Mouse (Mus musculus): ENCODE measurements around the gene Stox2. TPM values are rescaled to one million over a fixed set of nuclear protein-coding genes. Genes with fewer than 3 reads are reported as not detected.

Stox2 gene
- polyA plus RNA-seq, 1 experiment from 2014 or later: 2.6 TPM

DNA sequence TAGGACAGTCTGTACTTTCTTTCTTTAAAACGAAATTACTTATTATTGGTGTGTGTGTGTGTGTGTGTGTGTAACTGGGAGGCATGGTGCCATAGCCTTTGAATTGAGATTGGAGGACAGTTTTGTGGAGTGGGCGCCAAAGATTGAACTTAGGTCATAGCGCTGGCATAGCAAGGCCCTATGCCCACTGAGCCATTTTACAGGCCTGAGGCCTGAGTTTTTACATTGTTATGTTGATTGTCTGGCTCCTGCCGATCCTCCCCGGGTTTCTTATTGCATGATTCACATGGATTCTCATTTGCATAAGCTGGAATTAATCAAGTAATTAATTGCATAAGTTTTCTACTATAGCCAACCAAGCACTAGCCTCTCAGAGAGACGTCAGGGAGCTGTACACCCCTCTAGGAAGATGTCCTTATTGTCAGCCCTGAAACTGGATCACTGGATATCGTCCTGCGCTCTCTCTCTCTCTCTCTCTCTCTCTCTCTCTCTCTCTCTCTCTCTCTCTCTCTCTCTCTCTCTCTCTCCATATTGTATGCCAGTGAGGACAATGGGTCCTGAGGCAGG lies 90.7 kb downstream of the Stox2 start:
- H3K36me3 ChIP-seq (ENCODE audit: control insufficient read depth, insufficient read depth, low read length): no peaks in the 10 kb centered on the region
- H3K9me3 ChIP-seq (ENCODE audit: control insufficient read depth, low read length): no peaks in the 10 kb centered on the region
- H3K9ac ChIP-seq (ENCODE audit: low read depth, low read length): no peak overlapping the region
- 75% methylated on average over 8 of the region's 8 CpGs for WGBS
- H3K27me3 ChIP-seq (replicated peaks; ENCODE audit: control insufficient read depth, insufficient read depth, low read length): no peaks in the 10 kb centered on the region
- H3K27ac ChIP-seq (ENCODE audit: low read depth, low read length): no peak overlapping the region
- no peak overlapping the region for H3K4me2 ChIP-seq
- no peaks in the 10 kb centered on the region; the same call in 1 of the 2 replicates for H3K4me1 ChIP-seq (replicated peaks; ENCODE audit: control insufficient read depth, insufficient read depth, low read length)
- H3K4me3 ChIP-seq (ENCODE audit: low read depth, low read length): no peak overlapping the region
- ATAC-seq (replicated peaks; ENCODE audit: low FRiP score) (no peak), DNase-seq (ENCODE audit: low spot score) (no peak)

DNA sequence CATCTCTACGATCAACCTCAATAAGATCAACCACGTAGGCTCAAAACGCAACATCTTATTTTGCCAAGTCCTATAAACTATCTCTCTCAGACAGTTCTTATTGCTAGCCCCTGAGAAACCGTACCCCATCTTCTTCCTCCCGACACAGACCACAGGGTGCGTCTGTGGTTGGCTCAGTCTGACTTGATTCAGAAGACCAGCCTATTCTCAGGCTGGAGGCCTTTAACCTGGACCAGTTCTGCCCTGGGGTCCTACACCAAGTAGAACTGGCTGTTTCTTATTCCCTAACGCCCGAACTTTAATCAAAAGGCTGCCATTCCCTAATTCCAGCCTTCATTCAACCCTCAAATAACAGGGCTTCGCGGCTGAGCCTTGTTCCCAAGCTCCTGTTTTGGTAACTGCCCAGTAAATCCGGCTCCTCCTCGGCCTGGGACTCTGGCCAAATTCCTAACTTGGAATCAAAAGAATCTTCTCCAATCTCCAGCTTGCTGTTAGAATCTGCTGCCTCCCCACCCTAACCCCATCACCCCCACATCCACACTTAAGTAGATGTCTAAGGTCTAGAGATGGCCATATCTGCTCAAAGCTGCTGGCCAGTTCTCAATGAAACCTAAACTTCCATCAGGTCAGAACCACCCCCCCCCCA lies 91.5 kb downstream of the Stox2 start:
- DNase-seq (ENCODE audit: low spot score): no peak
- H3K27me3 ChIP-seq (replicated peaks; ENCODE audit: control insufficient read depth, insufficient read depth, low read length): no peaks in the 10 kb centered on the region
- no peak overlapping the region for H3K4me3 ChIP-seq (ENCODE audit: low read depth, low read length)
- H3K9me3 ChIP-seq (ENCODE audit: control insufficient read depth, low read length): no peaks in the 10 kb centered on the region
- no peaks in the 10 kb centered on the region for H3K36me3 ChIP-seq (ENCODE audit: control insufficient read depth, insufficient read depth, low read length)
- H3K27ac ChIP-seq (ENCODE audit: low read depth, low read length): no peak overlapping the region
- H3K4me2 ChIP-seq: no peak overlapping the region
- no peak overlapping the region for H3K9ac ChIP-seq (ENCODE audit: low read depth, low read length)
- H3K4me1 ChIP-seq (replicated peaks; ENCODE audit: control insufficient read depth, insufficient read depth, low read length): no peaks in the 10 kb centered on the region; the same call in 1 of the 2 replicates
- ATAC-seq (replicated peaks; ENCODE audit: low FRiP score): no peak
- WGBS: 80% methylated on average over 12 of the region's 12 CpGs

DNA sequence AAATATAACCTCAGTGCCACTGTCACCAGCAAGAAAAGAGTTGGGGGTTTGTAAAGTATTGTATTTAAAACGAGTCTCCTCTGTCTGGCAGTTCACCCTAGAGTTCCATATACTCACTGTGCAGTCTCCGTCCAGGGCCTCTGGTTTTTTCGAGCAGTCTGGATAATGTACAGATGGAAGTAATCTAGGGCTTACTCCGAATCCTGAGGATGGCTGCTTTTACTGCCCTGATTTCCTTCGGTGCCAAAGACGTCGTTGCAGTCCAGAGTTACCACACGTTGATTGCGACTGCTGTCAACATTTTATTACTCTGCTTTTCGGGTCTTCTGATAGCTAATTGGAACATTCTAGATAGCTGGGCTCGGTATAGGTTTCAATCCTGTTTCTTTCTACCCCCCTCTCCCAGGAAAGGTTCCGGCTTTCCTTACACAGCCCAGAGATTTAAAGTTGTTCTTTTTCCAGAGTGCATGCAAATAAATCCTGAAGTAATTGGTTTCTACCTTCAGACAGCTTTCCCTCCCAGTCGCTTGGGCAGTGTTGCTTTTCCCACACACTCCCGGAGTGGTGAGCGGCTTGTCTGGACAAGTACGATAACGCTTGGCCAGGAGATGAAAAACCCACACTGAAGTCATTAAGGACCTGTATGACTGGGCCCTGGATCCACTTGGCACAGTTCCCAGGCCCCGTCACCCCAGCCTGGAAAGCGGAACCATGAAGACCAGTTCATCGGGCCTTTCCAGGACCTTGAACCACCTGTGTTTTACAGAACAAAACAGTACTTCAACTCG lies 94.1 kb downstream of the Stox2 start:
- WGBS: 64% methylated on average over 21 of the region's 21 CpGs
- H3K4me3 ChIP-seq (ENCODE audit: low read depth, low read length): no peak overlapping the region
- H3K4me1 ChIP-seq (replicated peaks; ENCODE audit: control insufficient read depth, insufficient read depth, low read length): no peaks in the 10 kb centered on the region; the same call in 1 of the 2 replicates
- no peak overlapping the region for H3K9ac ChIP-seq (ENCODE audit: low read depth, low read length)
- H3K27ac ChIP-seq (ENCODE audit: low read depth, low read length): no peak overlapping the region
- H3K27me3 ChIP-seq (replicated peaks; ENCODE audit: control insufficient read depth, insufficient read depth, low read length): no peaks in the 10 kb centered on the region
- no peak overlapping the region for H3K4me2 ChIP-seq
- H3K9me3 ChIP-seq (ENCODE audit: control insufficient read depth, low read length): no peaks in the 10 kb centered on the region
- DNase-seq (ENCODE audit: low spot score) (no peak), ATAC-seq (replicated peaks; ENCODE audit: low FRiP score) (no peak)
- no peaks in the 10 kb centered on the region for H3K36me3 ChIP-seq (ENCODE audit: control insufficient read depth, insufficient read depth, low read length)

DNA sequence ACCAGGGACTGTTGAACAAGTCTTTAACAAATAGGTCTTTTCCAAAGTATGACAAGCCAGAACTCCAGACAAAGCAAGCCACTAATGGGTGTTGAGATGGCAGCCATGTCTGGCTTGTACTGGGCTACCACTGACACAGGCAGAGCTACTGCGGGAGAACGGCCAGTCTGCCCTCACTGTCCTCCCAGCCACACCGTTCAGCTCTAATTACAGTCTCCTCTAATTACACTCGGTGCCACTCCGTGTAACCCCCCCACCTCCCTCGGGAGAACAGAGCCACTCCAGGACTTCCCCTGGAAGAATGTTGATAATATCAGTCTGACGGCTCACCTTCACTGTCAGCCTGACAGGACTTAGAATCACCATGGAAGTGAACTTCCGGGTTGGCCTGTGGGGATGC lies 97.1 kb downstream of the Stox2 start:
- no peak overlapping the region for H3K9ac ChIP-seq (ENCODE audit: low read depth, low read length)

DNA sequence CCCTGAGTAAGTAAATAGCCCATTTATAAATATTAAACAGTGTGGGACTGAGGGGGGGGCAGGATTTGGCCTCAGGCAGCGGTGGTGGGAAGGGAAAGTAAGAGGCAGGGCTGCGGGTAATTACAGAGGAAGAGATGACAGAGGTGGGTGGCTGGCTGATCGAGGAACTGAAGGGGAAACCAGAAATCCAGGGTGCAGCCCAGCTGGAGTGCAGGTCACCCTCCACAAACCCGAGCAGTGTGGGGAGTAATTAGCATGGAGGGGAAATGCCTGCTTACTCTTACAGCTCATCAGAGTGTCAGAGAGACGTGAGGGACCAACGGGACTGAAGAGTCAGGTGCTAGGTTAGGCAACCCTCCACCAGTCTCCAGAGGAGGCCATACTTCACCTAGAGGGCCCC lies 98.4 kb downstream of the Stox2 start:
- Histone ChIP-seq H3K4me2 (no peak overlapping the region), H3K9ac (ENCODE audit: low read depth, low read length) (no peak overlapping the region), H3K27ac (ENCODE audit: low read depth, low read length) (no peak overlapping the region), H3K4me3 (ENCODE audit: low read depth, low read length) (no peak overlapping the region), H3K36me3 (ENCODE audit: control insufficient read depth, insufficient read depth, low read length) (no peaks in the 10 kb centered on the region), H3K4me1 (replicated peaks; ENCODE audit: control insufficient read depth, insufficient read depth, low read length) (no peaks in the 10 kb centered on the region; the same call in 1 of the 2 replicates), H3K27me3 (replicated peaks; ENCODE audit: control insufficient read depth, insufficient read depth, low read length) (no peaks in the 10 kb centered on the region), H3K9me3 (ENCODE audit: control insufficient read depth, low read length) (no peaks in the 10 kb centered on the region)
- DNase-seq (ENCODE audit: low spot score): no peak
- 56% methylated on average over 6 of the region's 6 CpGs for WGBS
- no peak for ATAC-seq (replicated peaks; ENCODE audit: low FRiP score)

More for the DNA sequence above, 97.1 kb downstream of the Stox2 start:
- Histone ChIP-seq H3K4me1 (replicated peaks; ENCODE audit: control insufficient read depth, insufficient read depth, low read length) (no peaks in the 10 kb centered on the region; the same call in 1 of the 2 replicates), H3K9me3 (ENCODE audit: control insufficient read depth, low read length) (no peaks in the 10 kb centered on the region), H3K27ac (ENCODE audit: low read depth, low read length) (no peak overlapping the region), H3K36me3 (ENCODE audit: control insufficient read depth, insufficient read depth, low read length) (no peaks in the 10 kb centered on the region), H3K4me3 (ENCODE audit: low read depth, low read length) (no peak overlapping the region), H3K27me3 (replicated peaks; ENCODE audit: control insufficient read depth, insufficient read depth, low read length) (no peaks in the 10 kb centered on the region), H3K4me2 (no peak overlapping the region)
- ATAC-seq (replicated peaks; ENCODE audit: low FRiP score) (no peak), DNase-seq (ENCODE audit: low spot score) (no peak)
- WGBS: 64% methylated on average over 8 of the region's 8 CpGs

DNA sequence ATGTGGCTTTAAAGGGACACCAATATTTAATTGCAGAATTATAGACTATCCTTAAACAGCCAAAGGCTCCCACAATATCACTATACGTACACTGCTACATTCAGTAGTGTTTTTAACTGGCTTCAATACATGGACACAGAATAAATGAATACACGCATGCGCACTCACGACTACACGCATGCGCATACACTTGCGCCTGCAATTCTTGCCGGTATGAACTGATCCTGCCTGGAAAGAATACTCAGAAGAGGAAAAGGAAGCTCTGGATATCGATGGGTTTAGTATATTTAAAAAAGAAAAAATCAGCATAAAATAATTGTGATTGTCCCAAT lies 100.4 kb downstream of the Stox2 start:
- no peak overlapping the region for H3K9ac ChIP-seq (ENCODE audit: low read depth, low read length)
- H3K4me3 ChIP-seq (ENCODE audit: low read depth, low read length): no peak overlapping the region
- no peaks in the 10 kb centered on the region for H3K9me3 ChIP-seq (ENCODE audit: control insufficient read depth, low read length)
- no peak overlapping the region for H3K27ac ChIP-seq (ENCODE audit: low read depth, low read length)
- ATAC-seq (replicated peaks; ENCODE audit: low FRiP score) (no peak), DNase-seq (ENCODE audit: low spot score) (no peak)
- no peaks in the 10 kb centered on the region for H3K36me3 ChIP-seq (ENCODE audit: control insufficient read depth, insufficient read depth, low read length)
- peaks cover 4% of the 10 kb centered on the region; the same call in 1 of the 2 replicates for H3K27me3 ChIP-seq (replicated peaks; ENCODE audit: control insufficient read depth, insufficient read depth, low read length)
- 90% methylated on average over 9 of the region's 9 CpGs for WGBS
- H3K4me2 ChIP-seq: no peak overlapping the region
- H3K4me1 ChIP-seq (replicated peaks; ENCODE audit: control insufficient read depth, insufficient read depth, low read length): no peaks in the 10 kb centered on the region

DNA sequence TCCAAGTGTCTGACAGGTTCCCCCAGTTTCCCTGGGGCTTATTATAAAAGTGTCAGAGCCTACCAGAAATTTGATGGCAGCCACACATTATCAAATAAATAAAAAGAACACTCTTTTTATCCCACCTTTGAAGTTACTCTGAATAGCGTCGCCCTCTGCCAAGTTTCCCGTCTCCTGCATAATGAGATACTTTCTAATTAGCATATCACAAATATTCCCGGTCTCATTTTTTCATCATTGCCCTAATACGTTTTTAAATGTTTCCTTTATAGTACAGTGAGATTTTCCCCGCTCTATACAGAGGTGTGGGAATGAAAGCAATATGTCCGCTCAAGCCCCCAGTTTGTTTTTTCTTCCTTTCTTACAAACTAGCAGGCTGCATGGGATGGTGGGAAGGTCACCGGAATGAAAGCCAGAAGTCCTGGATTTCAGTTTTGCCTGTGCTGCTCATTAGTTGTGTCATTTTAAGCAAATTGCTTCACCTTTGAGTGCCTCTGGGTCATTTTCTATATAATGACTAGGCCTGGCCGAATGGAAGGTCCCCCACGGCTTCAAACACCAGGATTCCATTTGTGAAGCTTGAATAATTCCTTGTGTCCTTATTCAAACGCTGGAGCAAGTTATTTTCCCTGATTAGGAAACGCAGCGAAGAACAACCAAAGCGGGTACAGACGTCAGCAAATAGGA lies 100.9 kb downstream of the Stox2 start:
- Histone ChIP-seq H3K36me3 (ENCODE audit: control insufficient read depth, insufficient read depth, low read length) (no peaks in the 10 kb centered on the region), H3K4me3 (ENCODE audit: low read depth, low read length) (no peak overlapping the region), H3K9me3 (ENCODE audit: control insufficient read depth, low read length) (no peaks in the 10 kb centered on the region), H3K27ac (ENCODE audit: low read depth, low read length) (no peak overlapping the region), H3K4me1 (replicated peaks; ENCODE audit: control insufficient read depth, insufficient read depth, low read length) (no peaks in the 10 kb centered on the region), H3K4me2 (no peak overlapping the region), H3K9ac (ENCODE audit: low read depth, low read length) (no peak overlapping the region), H3K27me3 (replicated peaks; ENCODE audit: control insufficient read depth, insufficient read depth, low read length) (peaks cover 4% of the 10 kb centered on the region; the same call in 1 of the 2 replicates)
- no peak for ATAC-seq (replicated peaks; ENCODE audit: low FRiP score)
- DNase-seq (ENCODE audit: low spot score): no peak
- 71% methylated on average over 15 of the region's 15 CpGs for WGBS

DNA sequence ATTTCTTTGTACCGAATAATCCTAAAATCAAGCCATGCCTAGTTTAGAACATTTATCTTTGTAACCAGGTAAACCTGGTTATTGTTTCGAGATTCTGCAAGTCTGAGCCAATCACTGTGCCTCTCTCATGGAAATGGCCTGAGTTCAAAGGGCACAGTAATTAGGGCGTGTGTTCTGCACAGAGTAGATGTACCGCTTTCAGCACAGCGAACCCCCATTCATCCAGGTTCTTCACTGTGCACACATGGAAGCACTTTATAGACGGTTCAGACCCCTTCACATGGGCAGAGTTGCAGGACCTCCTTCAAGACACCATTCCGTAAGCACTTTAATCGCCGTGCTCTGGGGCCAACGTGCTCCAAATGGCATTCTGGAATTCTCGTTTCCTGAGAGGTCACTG lies 104.7 kb downstream of the Stox2 start:
- no peak overlapping the region for H3K27ac ChIP-seq (ENCODE audit: low read depth, low read length)
- peaks cover 4% of the 10 kb centered on the region; the same call in 1 of the 2 replicates for H3K27me3 ChIP-seq (replicated peaks; ENCODE audit: control insufficient read depth, insufficient read depth, low read length)
- H3K4me1 ChIP-seq (replicated peaks; ENCODE audit: control insufficient read depth, insufficient read depth, low read length): peaks cover 2% of the 10 kb centered on the region
- ATAC-seq (replicated peaks; ENCODE audit: low FRiP score) (no peak), DNase-seq (ENCODE audit: low spot score) (no peak)
- H3K9me3 ChIP-seq (ENCODE audit: control insufficient read depth, low read length): no peaks in the 10 kb centered on the region
- H3K4me2 ChIP-seq: no peak overlapping the region
- WGBS: 64% methylated on average over 11 of the region's 11 CpGs
- H3K36me3 ChIP-seq (ENCODE audit: control insufficient read depth, insufficient read depth, low read length): no peaks in the 10 kb centered on the region
- no peak overlapping the region for H3K4me3 ChIP-seq (ENCODE audit: low read depth, low read length)
- no peak overlapping the region for H3K9ac ChIP-seq (ENCODE audit: low read depth, low read length)
